Mouse (Mus musculus): ENCODE results near the gene Zbtb48. TPM values are rescaled to one million over a fixed set of nuclear protein-coding genes. Genes with fewer than 3 reads are reported as not detected.

Gene Zbtb48
- total and polyA plus RNA-seq, 3 experiments, result 9.8 to 13.9 (median 13.4) TPM

- Histone ChIP-seq H3K4me1 (ENCODE audit: insufficient read depth, low read depth, low read length) (peaks cover 11% of the 10 kb centered on the region), H3K9me3 (replicated peaks) (no peaks in the 10 kb centered on the region), H3K27me3 (ENCODE audit: insufficient read depth, low read length) (peaks cover 58% of the 10 kb centered on the region), H3K36me3 (replicated peaks) (no peaks in the 10 kb centered on the region), H3K4me3 (ENCODE audit: low read depth, low read length) (no peak overlapping the region)
- DNase-seq (ENCODE audit: low spot score) (no peak), ATAC-seq (ENCODE audit: extremely low read depth, insufficient number of reproducible peaks, low FRiP score, poor library complexity, severe bottlenecking) (no peak)
- TF ChIP-seq GATA2 (IDR thresholded peaks at IDR 0.05; ENCODE audit: borderline replicate concordance, low read depth, low read length) (no peak), GATA1 (IDR thresholded peaks at IDR 0.05; ENCODE audit: borderline replicate concordance, low read length) (no peak), POLR2AphosphoS5 (IDR thresholded peaks at IDR 0.05; ENCODE audit: insufficient replicate concordance, low read depth, low read length) (no peak), CTCF (IDR thresholded peaks at IDR 0.05; ENCODE audit: low read depth, low read length) (no peak), TAL1 (conservative IDR thresholded peaks at IDR 0.05; ENCODE audit: low read depth, low read length) (no peak)
Measured at GRCm38 (mm10) chr4:152070494-152071396, 43.3 kb upstream of the Zbtb48 start.

DNA sequence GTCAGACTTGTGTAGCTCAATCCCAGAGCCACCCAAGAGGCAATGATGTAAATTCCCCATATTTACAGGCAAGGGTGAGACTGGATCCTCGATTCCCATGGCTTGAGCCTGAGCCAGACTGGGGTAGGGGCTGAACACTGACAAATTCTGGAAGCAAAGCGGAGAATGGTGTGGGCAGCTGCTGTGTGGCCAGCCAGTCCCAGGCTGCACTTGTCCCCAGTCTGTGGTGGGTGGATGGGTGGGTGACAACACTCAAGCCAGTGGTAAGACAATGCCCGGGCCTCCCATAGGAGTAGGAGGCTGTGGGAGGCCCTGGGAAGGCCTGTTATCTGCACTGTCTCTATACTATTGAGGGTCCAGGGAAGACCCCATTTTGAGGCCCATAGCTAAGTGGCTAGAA is 41.8 kb upstream of the Zbtb48 start:
- Histone ChIP-seq H3K9me3 (replicated peaks) (no peaks in the 10 kb centered on the region), H3K4me3 (ENCODE audit: low read depth, low read length) (no peak overlapping the region), H3K4me1 (ENCODE audit: insufficient read depth, low read depth, low read length) (peaks cover 11% of the 10 kb centered on the region), H3K27me3 (ENCODE audit: insufficient read depth, low read length) (peaks cover 46% of the 10 kb centered on the region), H3K36me3 (replicated peaks) (no peaks in the 10 kb centered on the region)
- TF ChIP-seq TAL1 (conservative IDR thresholded peaks at IDR 0.05; ENCODE audit: low read depth, low read length), result no peak
- no peak for TF ChIP-seq POLR2AphosphoS5 (IDR thresholded peaks at IDR 0.05; ENCODE audit: insufficient replicate concordance, low read depth, low read length)
- TF ChIP-seq GATA2 (IDR thresholded peaks at IDR 0.05; ENCODE audit: borderline replicate concordance, low read depth, low read length), result no peak
- TF ChIP-seq CTCF (IDR thresholded peaks at IDR 0.05; ENCODE audit: low read depth, low read length), result no peak
- TF ChIP-seq GATA1 (IDR thresholded peaks at IDR 0.05; ENCODE audit: borderline replicate concordance, low read length), result no peak
- DNase-seq (ENCODE audit: low spot score) (no peak), ATAC-seq (ENCODE audit: extremely low read depth, insufficient number of reproducible peaks, low FRiP score, poor library complexity, severe bottlenecking) (no peak)

- no peak overlapping the region for H3K4me3 ChIP-seq (ENCODE audit: low read depth, low read length)
- no peak for TF ChIP-seq CTCF (IDR thresholded peaks at IDR 0.05; ENCODE audit: low read depth, low read length)
- no peak for TF ChIP-seq POLR2AphosphoS5 (IDR thresholded peaks at IDR 0.05; ENCODE audit: insufficient replicate concordance, low read depth, low read length)
- TF ChIP-seq GATA1 (IDR thresholded peaks at IDR 0.05; ENCODE audit: borderline replicate concordance, low read length), result no peak
- TF ChIP-seq TAL1 (conservative IDR thresholded peaks at IDR 0.05; ENCODE audit: low read depth, low read length), result no peak
- TF ChIP-seq GATA2 (IDR thresholded peaks at IDR 0.05; ENCODE audit: borderline replicate concordance, low read depth, low read length), result no peak
- peaks cover 10% of the 10 kb centered on the region for H3K4me1 ChIP-seq (ENCODE audit: insufficient read depth, low read depth, low read length)
- DNase-seq (ENCODE audit: low spot score) (no peak), ATAC-seq (ENCODE audit: extremely low read depth, insufficient number of reproducible peaks, low FRiP score, poor library complexity, severe bottlenecking) (no peak)
- peaks cover 39% of the 10 kb centered on the region for H3K27me3 ChIP-seq (ENCODE audit: insufficient read depth, low read length)
- peaks cover under 1% of the 10 kb centered on the region for H3K36me3 ChIP-seq (replicated peaks)
- no peaks in the 10 kb centered on the region for H3K9me3 ChIP-seq (replicated peaks)
Measured at GRCm38 (mm10) chr4:152068166-152068724, 40.8 kb upstream of the Zbtb48 start.

DNA sequence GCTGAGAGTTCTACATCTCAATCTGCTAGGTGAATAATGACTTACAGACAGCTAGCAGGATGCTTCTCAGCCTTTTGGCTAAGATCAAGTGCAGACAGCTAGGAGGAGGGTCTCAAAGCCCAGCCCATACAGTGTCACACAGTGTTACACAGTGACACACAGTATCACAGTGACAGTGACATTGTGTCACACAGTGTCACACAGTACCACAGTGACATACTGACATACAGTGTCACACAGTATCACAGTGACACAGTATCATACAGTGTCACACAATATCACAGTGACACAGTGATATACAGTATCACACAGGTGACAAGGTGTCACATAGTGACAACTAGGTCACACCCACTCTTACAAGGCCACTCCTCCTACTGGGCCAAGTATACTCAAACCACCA is 39.8 kb upstream of the Zbtb48 start:
- ATAC-seq (ENCODE audit: extremely low read depth, insufficient number of reproducible peaks, low FRiP score, poor library complexity, severe bottlenecking) (no peak), DNase-seq (ENCODE audit: low spot score) (no peak)
- H3K4me1 ChIP-seq (ENCODE audit: insufficient read depth, low read depth, low read length), result peaks cover 10% of the 10 kb centered on the region
- TF ChIP-seq CTCF (IDR thresholded peaks at IDR 0.05; ENCODE audit: low read depth, low read length) (no peak), GATA1 (IDR thresholded peaks at IDR 0.05; ENCODE audit: borderline replicate concordance, low read length) (no peak), GATA2 (IDR thresholded peaks at IDR 0.05; ENCODE audit: borderline replicate concordance, low read depth, low read length) (no peak), POLR2AphosphoS5 (IDR thresholded peaks at IDR 0.05; ENCODE audit: insufficient replicate concordance, low read depth, low read length) (no peak), TAL1 (conservative IDR thresholded peaks at IDR 0.05; ENCODE audit: low read depth, low read length) (no peak)
- peaks cover 33% of the 10 kb centered on the region for H3K27me3 ChIP-seq (ENCODE audit: insufficient read depth, low read length)
- H3K4me3 ChIP-seq (ENCODE audit: low read depth, low read length), result peak overlapping the region; percentile 11; the same call in 1 of the 2 replicates
- peaks cover 10% of the 10 kb centered on the region for H3K36me3 ChIP-seq (replicated peaks)
- no peaks in the 10 kb centered on the region for H3K9me3 ChIP-seq (replicated peaks)

DNA sequence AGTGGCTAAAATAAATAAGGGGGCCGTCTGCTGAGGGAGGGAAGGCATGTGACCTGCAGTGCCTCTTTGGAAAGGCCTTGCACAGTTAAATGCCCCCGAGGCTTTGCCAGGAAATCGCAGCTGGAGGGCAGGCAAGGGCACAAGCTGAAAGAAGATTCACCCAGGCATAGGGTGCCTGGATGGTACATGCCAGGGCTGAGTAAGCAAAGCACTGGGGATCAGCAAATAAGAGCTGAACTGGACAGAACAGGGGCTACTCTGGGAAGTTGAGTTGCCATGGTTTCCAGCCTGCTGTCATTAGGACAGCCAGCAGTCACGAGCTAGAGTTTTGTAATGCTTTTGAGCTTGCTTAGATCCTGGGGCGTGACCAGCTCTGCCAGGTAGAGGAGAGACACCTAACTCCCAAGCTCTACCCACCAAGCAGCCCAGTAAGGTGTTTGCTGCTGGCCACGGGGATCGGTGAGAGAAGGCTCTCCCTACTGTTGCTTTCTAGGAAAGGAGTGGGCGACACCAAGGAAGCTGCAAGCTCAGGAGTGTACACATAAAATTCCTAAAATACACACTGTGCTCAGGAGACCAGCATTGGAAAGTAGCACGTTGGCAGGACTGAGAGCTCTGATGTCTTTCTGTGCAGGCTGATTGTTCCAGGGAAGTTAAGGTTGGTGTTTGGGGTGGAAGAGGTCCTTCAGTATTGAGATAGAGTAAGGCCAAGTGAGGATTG is 35.1 kb upstream of the Zbtb48 start:
- peaks cover 57% of the 10 kb centered on the region for H3K36me3 ChIP-seq (replicated peaks)
- peaks cover 12% of the 10 kb centered on the region for H3K4me1 ChIP-seq (ENCODE audit: insufficient read depth, low read depth, low read length)
- H3K9me3 ChIP-seq (replicated peaks), result no peaks in the 10 kb centered on the region
- no peak overlapping the region for H3K4me3 ChIP-seq (ENCODE audit: low read depth, low read length)
- TF ChIP-seq GATA2 (IDR thresholded peaks at IDR 0.05; ENCODE audit: borderline replicate concordance, low read depth, low read length) (no peak), POLR2AphosphoS5 (IDR thresholded peaks at IDR 0.05; ENCODE audit: insufficient replicate concordance, low read depth, low read length) (0 out of 2 replicates have a peak, but pooled peaks have one; percentile 28), CTCF (IDR thresholded peaks at IDR 0.05; ENCODE audit: low read depth, low read length) (no peak)
- ATAC-seq (ENCODE audit: extremely low read depth, insufficient number of reproducible peaks, low FRiP score, poor library complexity, severe bottlenecking) (no peak), DNase-seq (ENCODE audit: low spot score) (no peak)
- H3K27me3 ChIP-seq (ENCODE audit: insufficient read depth, low read length), result no peaks in the 10 kb centered on the region

DNA sequence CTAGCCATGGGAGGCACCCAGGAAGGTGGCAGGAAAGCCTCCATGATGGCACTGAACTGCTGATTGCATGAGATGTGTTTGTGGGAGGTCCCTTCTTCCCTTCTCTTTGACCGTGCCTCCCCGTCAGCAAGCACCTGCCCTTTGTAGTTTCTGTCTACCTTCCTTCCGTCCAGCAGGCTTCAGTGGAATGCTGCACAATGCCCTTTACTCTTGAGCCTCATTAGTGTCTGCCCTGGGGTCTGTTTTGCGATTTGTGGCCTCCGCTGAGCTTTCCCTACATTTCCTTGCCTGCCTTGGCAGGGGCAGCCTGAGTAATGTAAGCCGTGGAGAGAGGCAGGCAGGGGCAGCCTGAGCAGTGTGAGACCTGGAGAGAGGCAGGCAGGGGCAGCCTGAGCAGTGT is 17.1 kb upstream of the Zbtb48 start:
- ATAC-seq (ENCODE audit: extremely low read depth, insufficient number of reproducible peaks, low FRiP score, poor library complexity, severe bottlenecking), result no peak
- Histone ChIP-seq H3K4me1 (ENCODE audit: insufficient read depth, low read depth, low read length) (peaks cover 43% of the 10 kb centered on the region), H3K27me3 (ENCODE audit: insufficient read depth, low read length) (no peaks in the 10 kb centered on the region), H3K36me3 (replicated peaks) (peaks cover 90% of the 10 kb centered on the region), H3K4me3 (ENCODE audit: low read depth, low read length) (no peak overlapping the region), H3K9me3 (replicated peaks) (no peaks in the 10 kb centered on the region)
- TF ChIP-seq POLR2AphosphoS5 (IDR thresholded peaks at IDR 0.05; ENCODE audit: insufficient replicate concordance, low read depth, low read length), result no peak
- no peak for TF ChIP-seq TAL1 (conservative IDR thresholded peaks at IDR 0.05; ENCODE audit: low read depth, low read length)
- TF ChIP-seq GATA1 (IDR thresholded peaks at IDR 0.05; ENCODE audit: borderline replicate concordance, low read length), result no peak
- TF ChIP-seq GATA2 (IDR thresholded peaks at IDR 0.05; ENCODE audit: borderline replicate concordance, low read depth, low read length), result no peak
- no peak for TF ChIP-seq CTCF (IDR thresholded peaks at IDR 0.05; ENCODE audit: low read depth, low read length)
- DNase-seq (ENCODE audit: low spot score), result no peak
